Mouse (Mus musculus): ENCODE data around the gene Angel1. TPM values are rescaled to one million over a fixed set of nuclear protein-coding genes. Genes with fewer than 3 reads are reported as not detected.

The Angel1 gene
- polyA plus RNA-seq, 1 experiment from 2014 or later, result 9.8 TPM

GRCm38 (mm10) chr12:86700927-86701310 is 25.3 kb downstream of the Angel1 start:
- H3K27ac ChIP-seq, result peak overlapping the region; percentile 88

GRCm38 (mm10) chr12:86699965-86700926 is 26.0 kb downstream of the Angel1 start:
- H3K4me3 ChIP-seq, result no peak overlapping the region
- peaks cover 30% of the 10 kb centered on the region for H3K4me1 ChIP-seq
- H3K9ac ChIP-seq, result peak overlapping the region; percentile 14; the same call in 1 of the 2 replicates
- peak; percentile 80 for ATAC-seq
- 28% methylated on average over 19 of the region's 19 CpGs for WGBS
- H3K27me3 ChIP-seq, result no peaks in the 10 kb centered on the region
- peak overlapping the region; percentile 20; the same call in 1 of the 2 replicates for H3K4me2 ChIP-seq
- peaks cover 7% of the 10 kb centered on the region; the same call in 1 of the 2 replicates for H3K9me3 ChIP-seq (replicated peaks)
- H3K36me3 ChIP-seq (ENCODE audit: poor library complexity, severe bottlenecking), result peaks cover 34% of the 10 kb centered on the region
- H3K27ac ChIP-seq, result peak overlapping the region; percentile 88

More at GRCm38 (mm10) chr12:86700927-86701310, 25.3 kb downstream of the Angel1 start:
- no peak overlapping the region for H3K4me2 ChIP-seq
- no peak overlapping the region for H3K9ac ChIP-seq
- H3K9me3 ChIP-seq (replicated peaks), result peaks cover 7% of the 10 kb centered on the region; the same call in 1 of the 2 replicates
- H3K27me3 ChIP-seq, result no peaks in the 10 kb centered on the region
- no peak for ATAC-seq
- H3K4me1 ChIP-seq, result peaks cover 30% of the 10 kb centered on the region
- H3K36me3 ChIP-seq (ENCODE audit: poor library complexity, severe bottlenecking), result peaks cover 27% of the 10 kb centered on the region
- 59% methylated on average over 4 of the region's 4 CpGs for WGBS
- no peak overlapping the region for H3K4me3 ChIP-seq

GRCm38 (mm10) chr12:86698537-86698936 is 27.7 kb downstream of the Angel1 start:
- Histone ChIP-seq H3K27me3 (no peaks in the 10 kb centered on the region), H3K4me1 (peaks cover 33% of the 10 kb centered on the region), H3K9ac (no peak overlapping the region), H3K9me3 (replicated peaks) (peaks cover 7% of the 10 kb centered on the region; the same call in 1 of the 2 replicates), H3K4me3 (no peak overlapping the region), H3K36me3 (ENCODE audit: poor library complexity, severe bottlenecking) (peaks cover 48% of the 10 kb centered on the region), H3K27ac (peak overlapping the region; percentile 88), H3K4me2 (no peak overlapping the region)
- ATAC-seq, result no peak

DNA sequence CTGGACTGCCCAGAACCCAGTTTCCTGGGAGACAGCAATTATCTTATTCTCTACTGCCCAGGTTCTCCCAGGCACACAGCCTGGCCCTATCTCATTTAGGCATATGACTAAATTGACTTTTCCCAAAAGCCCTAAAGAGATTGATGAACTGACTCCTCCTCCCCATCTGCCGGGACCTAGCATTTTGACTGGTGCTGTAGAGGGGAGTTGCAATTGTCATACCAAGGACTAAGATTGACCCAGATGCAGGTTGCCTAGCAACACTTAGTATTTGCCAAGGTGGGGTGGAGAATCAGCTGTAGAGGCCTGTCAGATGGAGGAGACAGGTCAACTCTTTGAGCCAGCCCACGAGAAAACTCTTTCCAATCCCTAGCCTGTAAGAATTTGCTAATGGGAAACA is 28.3 kb downstream of the Angel1 start:
- ATAC-seq, result no peak
- no peak overlapping the region for H3K4me3 ChIP-seq
- H3K36me3 ChIP-seq (ENCODE audit: poor library complexity, severe bottlenecking), result peaks cover 50% of the 10 kb centered on the region
- peaks cover 33% of the 10 kb centered on the region for H3K4me1 ChIP-seq
- H3K27ac ChIP-seq, result no peak overlapping the region
- peaks cover 7% of the 10 kb centered on the region; the same call in 1 of the 2 replicates for H3K9me3 ChIP-seq (replicated peaks)
- no peaks in the 10 kb centered on the region for H3K27me3 ChIP-seq
- 74% methylated on average over 2 of the region's 2 CpGs for WGBS
- no peak overlapping the region for H3K9ac ChIP-seq
- no peak overlapping the region for H3K4me2 ChIP-seq

GRCm38 (mm10) chr12:86694441-86694840 is 31.8 kb downstream of the Angel1 start:
- Histone ChIP-seq H3K4me2 (no peak overlapping the region), H3K4me3 (no peak overlapping the region), H3K9me3 (replicated peaks) (peaks cover 7% of the 10 kb centered on the region; the same call in 1 of the 2 replicates), H3K36me3 (ENCODE audit: poor library complexity, severe bottlenecking) (peaks cover 74% of the 10 kb centered on the region), H3K4me1 (peaks cover 12% of the 10 kb centered on the region), H3K9ac (no peak overlapping the region), H3K27me3 (no peaks in the 10 kb centered on the region), H3K27ac (no peak overlapping the region)
- 93% methylated on average over 1 of the region's 1 CpGs for WGBS
- ATAC-seq, result no peak

GRCm38 (mm10) chr12:86693389-86693788 is 32.9 kb downstream of the Angel1 start:
- Histone ChIP-seq H3K9ac (no peak overlapping the region), H3K27me3 (no peaks in the 10 kb centered on the region), H3K4me3 (no peak overlapping the region), H3K27ac (no peak overlapping the region), H3K4me2 (no peak overlapping the region), H3K4me1 (0 out of 2 replicates have a peak, but pooled peaks cover 3% of the 10 kb centered on the region), H3K36me3 (ENCODE audit: poor library complexity, severe bottlenecking) (peaks cover 83% of the 10 kb centered on the region), H3K9me3 (replicated peaks) (peaks cover 7% of the 10 kb centered on the region; the same call in 1 of the 2 replicates)
- no peak for ATAC-seq

DNA sequence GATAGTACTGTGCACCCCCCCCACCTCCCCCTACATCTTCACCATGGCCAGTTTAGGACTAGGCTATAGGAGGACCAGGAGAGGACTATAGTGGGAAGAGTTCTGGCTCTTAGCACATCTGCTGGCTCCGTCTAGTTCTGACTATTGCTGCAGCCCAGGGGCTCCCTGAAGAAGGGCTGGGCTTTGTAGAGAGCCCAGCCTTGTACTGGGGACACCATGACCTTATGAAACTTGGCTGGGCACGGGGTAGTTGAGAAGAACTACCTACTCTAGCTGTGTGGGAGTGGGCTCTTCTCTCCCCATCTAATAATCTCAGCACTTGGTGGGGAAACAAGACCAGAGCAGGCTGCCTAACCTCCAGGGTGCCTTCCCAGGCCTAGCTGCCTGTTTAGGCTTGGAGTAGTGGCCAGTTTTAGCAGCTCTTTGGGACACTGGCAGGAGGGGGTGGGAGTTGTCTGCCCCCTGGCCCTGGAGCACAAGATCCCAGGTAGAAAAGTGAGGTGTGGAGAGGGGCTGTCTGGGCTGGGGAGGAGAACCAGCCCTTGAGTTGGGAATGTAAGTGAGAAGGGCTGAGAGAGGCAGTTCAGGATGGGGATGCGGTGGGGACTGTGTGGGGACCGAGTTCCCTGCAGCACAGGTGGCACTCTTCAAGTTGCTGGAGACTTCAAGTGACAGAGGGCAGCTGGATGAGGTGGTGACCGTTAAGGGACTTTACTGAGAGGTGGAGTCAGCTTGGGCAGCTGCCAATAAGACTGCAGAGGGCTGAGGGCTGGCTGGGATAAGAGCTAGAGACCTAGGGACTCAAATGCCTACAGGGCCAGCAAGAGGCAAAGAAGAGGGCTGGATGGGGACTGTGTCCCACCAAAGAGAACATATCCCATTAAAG is 33.5 kb downstream of the Angel1 start:
- H3K36me3 ChIP-seq (ENCODE audit: poor library complexity, severe bottlenecking), result peaks cover 90% of the 10 kb centered on the region
- no peak for ATAC-seq

DNA sequence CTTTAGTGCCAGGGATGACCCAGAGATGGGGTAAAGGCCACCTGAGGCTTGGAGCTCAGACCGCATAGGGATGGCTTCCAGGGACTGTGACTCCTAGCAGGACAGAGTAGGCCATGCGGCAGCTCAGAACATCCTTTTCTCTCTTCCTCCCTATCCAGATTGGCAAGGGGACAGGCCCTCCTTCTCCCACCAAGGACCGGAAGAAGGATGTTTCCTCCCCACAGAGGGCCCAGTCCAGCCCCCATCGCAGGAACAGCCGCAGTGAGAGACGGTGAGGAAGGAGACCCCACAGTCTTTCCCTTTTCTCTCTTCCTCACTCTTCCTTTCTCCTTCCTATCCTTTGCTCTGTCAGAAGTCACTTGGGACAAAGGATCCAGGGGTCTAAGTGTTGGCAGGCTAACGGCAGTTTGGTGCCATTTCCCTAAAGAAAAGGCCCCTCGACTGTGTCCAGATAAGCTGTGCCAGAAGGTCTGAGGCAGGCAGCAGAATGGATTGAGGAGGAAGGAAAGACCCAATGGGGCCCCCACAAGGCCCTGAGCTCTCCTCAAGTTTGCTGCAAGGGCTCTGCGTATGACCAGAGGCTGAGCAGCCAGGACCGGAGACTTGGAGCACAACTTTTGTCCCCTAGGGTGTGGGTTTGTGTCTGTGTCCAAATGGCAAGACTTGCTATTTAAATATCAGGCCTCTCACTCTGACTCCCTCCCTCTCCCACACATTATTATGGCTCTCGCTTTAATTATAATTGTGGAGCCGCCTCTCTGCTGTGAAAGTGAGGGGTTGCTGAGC is 35.4 kb downstream of the Angel1 start:
- Histone ChIP-seq H3K27ac (no peak overlapping the region), H3K9ac (no peak overlapping the region), H3K9me3 (replicated peaks) (no peaks in the 10 kb centered on the region), H3K4me1 (0 out of 2 replicates have a peak, but pooled peaks cover 3% of the 10 kb centered on the region), H3K4me3 (no peak overlapping the region), H3K36me3 (ENCODE audit: poor library complexity, severe bottlenecking) (peaks cover 93% of the 10 kb centered on the region), H3K27me3 (no peaks in the 10 kb centered on the region), H3K4me2 (no peak overlapping the region)
- WGBS, result 83% methylated on average over 12 of the region's 12 CpGs
- no peak for ATAC-seq

More for the DNA sequence above, 33.5 kb downstream of the Angel1 start:
- no peak overlapping the region for H3K4me2 ChIP-seq
- H3K9ac ChIP-seq, result no peak overlapping the region
- H3K4me1 ChIP-seq, result 0 out of 2 replicates have a peak, but pooled peaks cover 3% of the 10 kb centered on the region
- H3K4me3 ChIP-seq, result no peak overlapping the region
- no peak overlapping the region for H3K27ac ChIP-seq
- peaks cover 7% of the 10 kb centered on the region; the same call in 1 of the 2 replicates for H3K9me3 ChIP-seq (replicated peaks)
- H3K27me3 ChIP-seq, result no peaks in the 10 kb centered on the region
- 70% methylated on average over 5 of the region's 5 CpGs for WGBS

- H3K4me3 ChIP-seq, result no peak overlapping the region
- 94% methylated on average over 27 of the region's 27 CpGs for WGBS
- no peaks in the 10 kb centered on the region for H3K9me3 ChIP-seq (replicated peaks)
- H3K27ac ChIP-seq, result no peak overlapping the region
- H3K9ac ChIP-seq, result no peak overlapping the region
- H3K36me3 ChIP-seq (ENCODE audit: poor library complexity, severe bottlenecking), result peaks cover 86% of the 10 kb centered on the region
- H3K4me2 ChIP-seq, result no peak overlapping the region
- no peaks in the 10 kb centered on the region for H3K27me3 ChIP-seq
- ATAC-seq, result no peak
- H3K4me1 ChIP-seq, result peaks cover 5% of the 10 kb centered on the region
These were observed 37.3 kb downstream of the Angel1 start for GRCm38 (mm10) chr12:86688917-86689316.

GRCm38 (mm10) chr12:86687971-86688573 is 38.2 kb downstream of the Angel1 start:
- ATAC-seq, result no peak
- Histone ChIP-seq H3K9me3 (replicated peaks) (no peaks in the 10 kb centered on the region), H3K27ac (no peak overlapping the region; the same call in 1 of the 2 replicates), H3K9ac (no peak overlapping the region), H3K36me3 (ENCODE audit: poor library complexity, severe bottlenecking) (peaks cover 92% of the 10 kb centered on the region), H3K4me3 (no peak overlapping the region), H3K4me1 (peaks cover 13% of the 10 kb centered on the region), H3K27me3 (no peaks in the 10 kb centered on the region), H3K4me2 (no peak overlapping the region)
- WGBS, result 85% methylated on average over 4 of the region's 4 CpGs

GRCm38 (mm10) chr12:86687445-86687955 is 38.8 kb downstream of the Angel1 start:
- H3K27ac ChIP-seq, result peak overlapping the region; percentile 10; the same call in 1 of the 2 replicates
- WGBS, result 78% methylated on average over 4 of the region's 4 CpGs
- peaks cover 92% of the 10 kb centered on the region for H3K36me3 ChIP-seq (ENCODE audit: poor library complexity, severe bottlenecking)
- no peaks in the 10 kb centered on the region for H3K9me3 ChIP-seq (replicated peaks)
- H3K4me2 ChIP-seq, result no peak overlapping the region
- no peak for ATAC-seq
- no peaks in the 10 kb centered on the region for H3K27me3 ChIP-seq
- peaks cover 19% of the 10 kb centered on the region for H3K4me1 ChIP-seq
- H3K4me3 ChIP-seq, result no peak overlapping the region
- no peak overlapping the region for H3K9ac ChIP-seq
